In the genomic region with DNA sequence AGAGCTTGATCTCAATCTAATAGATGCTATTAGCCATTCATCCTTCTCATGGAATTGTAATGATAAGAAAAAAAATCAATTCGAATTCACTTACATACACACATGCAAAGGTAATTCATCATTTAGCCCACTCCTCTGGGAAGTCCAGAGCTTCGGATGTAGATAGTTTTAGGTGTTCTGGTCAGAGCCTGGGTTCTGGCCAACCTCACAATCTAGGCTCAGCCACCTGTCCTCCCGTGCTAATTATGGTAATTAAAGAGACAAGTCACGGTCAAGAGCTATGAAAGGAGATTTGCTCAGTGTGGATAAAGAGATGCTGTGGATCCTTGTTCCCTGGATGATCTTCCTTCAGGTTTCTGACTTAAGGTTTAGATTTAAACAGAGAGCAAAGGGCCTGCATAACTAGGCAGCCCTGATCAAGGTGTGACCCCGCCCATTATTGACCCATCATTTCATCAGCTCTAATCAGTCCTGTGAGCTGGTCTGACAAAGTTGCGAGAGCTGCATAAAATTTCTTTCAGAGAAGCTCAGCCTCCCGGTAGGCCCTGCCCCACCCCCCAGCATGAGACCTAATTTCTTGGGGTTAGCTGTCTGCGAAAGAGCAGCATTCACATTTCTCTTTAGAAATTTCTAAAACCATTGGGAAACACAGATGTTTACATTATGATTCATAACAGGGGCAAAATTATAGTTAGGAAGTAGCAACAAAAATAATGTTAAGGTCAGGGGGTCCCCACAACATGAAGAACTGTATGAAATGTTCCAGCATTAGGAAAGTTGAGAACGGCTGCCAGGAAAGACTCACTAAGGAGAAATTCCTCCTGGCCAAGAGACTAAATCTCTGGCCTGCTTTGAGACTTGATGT, we compare ENCODE assay signal across 12 mouse cellular contexts.
A peak's percentile ranks its signal among the peaks of the same experiment; 100 is the strongest.
DNase-seq lines count a peak whose midpoint lies in the region; ATAC-seq lines count a peak whose summit lies in the region.
"Had no signal": no experiment of that assay in that cellular context is flagged by ENCODE, and none has a peak within 500 bp of the region (broad histone marks: within the 10 kb centered on the region; RNA-seq: fewer than 3 reads in every experiment).

No protein-coding gene starts in this region.

- H3K9me3 ChIP-seq in midbrain, embryonic 11.5 days (ENCODE audit: control insufficient read depth, low read length) = no peaks in the 10 kb centered on the region
- H3K9me3 ChIP-seq in midbrain, embryonic 10.5 days (replicated peaks) = no peaks in the 10 kb centered on the region
- H3K9me3 ChIP-seq in hindbrain, embryonic 14.5 days (ENCODE audit: control insufficient read depth, low read length) = no peaks in the 10 kb centered on the region
- H3K9me3 ChIP-seq: limb, embryonic 15.5 days had no signal

- DNase-seq in cerebellum, adult 11-12 months = peak; percentile 44
- no peak for DNase-seq in cerebellum, postnatal 4 days (ENCODE audit: low spot score in 2 of 2)
- no peak for DNase-seq in midbrain, embryonic 11.5 days (ENCODE audit: low spot score, missing footprints)
- DNase-seq in midbrain, embryonic 10.5 days (ENCODE audit: low spot score) = no peak
- DNase-seq in hindbrain, embryonic 14.5 days (ENCODE audit: low spot score) = no peak
- DNase-seq in retina, embryonic 14.5 days (ENCODE audit: low spot score) = peak; percentile 49
- DNase-seq in layer of hippocampus, postnatal 36 days = no peak
- DNase-seq in adrenal gland, adult 18-20 months (ENCODE audit: low spot score in 2 of 2) = no peak
- DNase-seq: kidney, adult 18-20 months had no signal

- WGBS in midbrain, embryonic 11.5 days = 55% methylated on average over 9 of the region's 9 CpGs
- 63% methylated on average over 9 of the region's 9 CpGs for WGBS in midbrain, embryonic 10.5 days
- 40% methylated on average over 9 of the region's 9 CpGs for WGBS in hindbrain, embryonic 14.5 days

- no peaks in the 10 kb centered on the region for H3K27me3 ChIP-seq in midbrain, embryonic 11.5 days (ENCODE audit: control insufficient read depth, insufficient read depth, low read length)
- H3K27me3 ChIP-seq in midbrain, embryonic 10.5 days (ENCODE audit: low read depth, poor library complexity, severe bottlenecking) = peaks cover 21% of the 10 kb centered on the region; the same call in 1 of the 2 replicates
- no peaks in the 10 kb centered on the region for H3K27me3 ChIP-seq in hindbrain, embryonic 14.5 days (ENCODE audit: control insufficient read depth, insufficient read depth, low read length)
- H3K27me3 ChIP-seq: limb, embryonic 15.5 days; Patski had no signal

- H3K9ac ChIP-seq in midbrain, embryonic 11.5 days (ENCODE audit: low read length) = no peak overlapping the region
- H3K9ac ChIP-seq in hindbrain, embryonic 14.5 days = no peak overlapping the region
- H3K9ac ChIP-seq: limb, embryonic 15.5 days had no signal

- no peaks in the 10 kb centered on the region for H3K36me3 ChIP-seq in midbrain, embryonic 11.5 days (ENCODE audit: control insufficient read depth, insufficient read depth, low read length)
- no peaks in the 10 kb centered on the region for H3K36me3 ChIP-seq in midbrain, embryonic 10.5 days
- no peaks in the 10 kb centered on the region for H3K36me3 ChIP-seq in hindbrain, embryonic 14.5 days (replicated peaks; ENCODE audit: control insufficient read depth, insufficient read depth)
- H3K36me3 ChIP-seq: limb, embryonic 15.5 days had no signal

- H3K4me3 ChIP-seq in midbrain, embryonic 11.5 days (ENCODE audit: low read depth, low read length) = no peak overlapping the region
- H3K4me3 ChIP-seq in midbrain, embryonic 10.5 days = no peak overlapping the region
- no peak overlapping the region for H3K4me3 ChIP-seq in hindbrain, embryonic 14.5 days (replicated peaks; ENCODE audit: low read length)
- H3K4me3 ChIP-seq: erythroblast, embryonic 14.5 days had no signal

- H3K27ac ChIP-seq in midbrain, embryonic 11.5 days (ENCODE audit: low read depth, low read length) = no peak overlapping the region
- H3K27ac ChIP-seq in midbrain, embryonic 10.5 days (replicated peaks) = no peak overlapping the region
- H3K27ac ChIP-seq in hindbrain, embryonic 14.5 days = peak overlapping the region; percentile 57; the same call in 1 of the 2 replicates
- H3K27ac ChIP-seq: limb, embryonic 15.5 days had no signal

- peak; percentile 64; the same call in 1 of the 2 replicates for ATAC-seq in midbrain, embryonic 11.5 days (ENCODE audit: low FRiP score)
- peak; percentile 8; the same call in 1 of the 2 replicates for ATAC-seq in hindbrain, embryonic 14.5 days (ENCODE audit: low FRiP score)
- ATAC-seq: Patski had no signal

- peaks cover 15% of the 10 kb centered on the region for H3K4me1 ChIP-seq in midbrain, embryonic 11.5 days (ENCODE audit: control insufficient read depth, insufficient read depth, low read length)
- peaks cover 22% of the 10 kb centered on the region for H3K4me1 ChIP-seq in midbrain, embryonic 10.5 days
- peaks cover 23% of the 10 kb centered on the region for H3K4me1 ChIP-seq in hindbrain, embryonic 14.5 days (replicated peaks; ENCODE audit: control insufficient read depth, insufficient read depth, low read length)

- no peak overlapping the region for H3K4me2 ChIP-seq in midbrain, embryonic 11.5 days
- peak overlapping the region; percentile 48 for H3K4me2 ChIP-seq in hindbrain, embryonic 14.5 days (replicated peaks)

Comparison
In these comparisons a context has a peak if more than half of its experiments do, and no peak if none do; other contexts are left out.
1. DNase-seq: peak in cerebellum, adult 11-12 months (single experiment) and retina, embryonic 14.5 days (single experiment); none in cerebellum, postnatal 4 days (0 of 2), midbrain, embryonic 11.5 days (single experiment), midbrain, embryonic 10.5 days (single experiment), hindbrain, embryonic 14.5 days (single experiment), layer of hippocampus, postnatal 36 days (0 of 2) and adrenal gland, adult 18-20 months (0 of 2).